Mouse (Mus musculus) left cerebral cortex, adult 2 months (tissue): ENCODE results near the gene Nat8f6. TPM values are rescaled to one million over a fixed set of nuclear protein-coding genes. Genes with fewer than 3 reads are reported as not detected.
"Not testable (repeated sequence)": the region's sequence is repeated elsewhere in the genome, so short reads cannot be mapped to it uniquely, and the experiment has no call there.

ENCODE experiments used
- DNase-seq, 2 experiments: peaks; one replicate each; pipeline ENCODE4 v3.0.0; 2021 to 2022; ENCODE audit warnings: low spot score in 2 of 2, mixed read lengths in 1 of 2; ENCODE audit errors: extremely low spot score in 1 of 2
- H3K27ac ChIP-seq: fragments of 200-600 bp; 2 replicates; pipeline ENCODE4 v1.8.1; 2022
- H3K4me3 ChIP-seq: fragments of 200-600 bp; 2 replicates; pipeline ENCODE4 v1.8.1; 2022
- CTCF ChIP-seq: fragments of 200-600 bp; IDR thresholded peaks from 2 replicates; pipeline ENCODE4 v1.8.1; 2022; ENCODE audit warnings: antibody characterized with exemption, mild to moderate bottlenecking, moderate library complexity
- intact Hi-C: fragments of 180-260 bp; cut with DNase I; formaldehyde crosslinking; loops from one replicate; pipeline ENCODE4 v1.15.1; 2025
- long read RNA-seq, 2 experiments: library from polyadenylated mRNA; stranded (forward); transcript quantifications; one replicate each; pipeline ENCODE4 v2.0.0; 2021; ENCODE audit warnings: borderline mapping rate in 2 of 2
- total RNA-seq, 2 experiments: library from RNA; stranded (reverse); gene quantifications; 2 replicates each; pipeline ENCODE4 v1.2.3; 2021

Nat8f6 gene
- total RNA-seq: 1 to 10 TPM; 2.3 TPM
- long read RNA-seq, experiment 1, partial matches to known transcripts: 0 of 5 reads
- long read RNA-seq, experiment 1, other reads (novel, unspliced or antisense): 5 of 5 reads
- long read RNA-seq, experiment 2: 0 reads

DNA sequence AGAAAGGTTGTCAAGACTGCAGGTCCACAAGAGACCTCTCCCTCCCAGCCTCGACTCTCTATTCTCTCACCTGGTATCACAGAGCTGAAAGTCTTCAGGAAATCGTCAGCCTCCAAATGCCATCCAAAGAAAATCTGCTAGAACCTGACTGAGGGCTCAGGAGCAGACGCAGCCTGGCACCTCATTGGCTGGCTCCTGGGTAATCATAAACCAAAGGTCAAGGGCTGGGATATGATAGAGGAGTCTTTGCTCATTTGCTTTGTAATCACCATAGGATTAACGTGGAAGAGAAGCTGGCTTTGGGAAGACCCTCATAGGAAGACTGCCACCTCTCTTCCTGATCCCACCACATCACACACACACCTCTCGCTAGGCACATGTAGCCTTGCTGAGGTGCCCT, at the start of gene Nat8f6, which contains the start of gene Nat8f5:
TSS of gene Nat8f6 (minus strand) at position 118 of the 400 bp plus-strand sequence.
TSS of gene Nat8f5 (minus strand) at position 136 of the 400 bp plus-strand sequence.
- no peak for TF ChIP-seq CTCF
- Histone ChIP-seq H3K4me3 (no peak within 1 kb of the TSS), H3K27ac (no peak within 1 kb of the TSS)
- no peak for DNase-seq
- intact Hi-C loops: no loop called here

DNA sequence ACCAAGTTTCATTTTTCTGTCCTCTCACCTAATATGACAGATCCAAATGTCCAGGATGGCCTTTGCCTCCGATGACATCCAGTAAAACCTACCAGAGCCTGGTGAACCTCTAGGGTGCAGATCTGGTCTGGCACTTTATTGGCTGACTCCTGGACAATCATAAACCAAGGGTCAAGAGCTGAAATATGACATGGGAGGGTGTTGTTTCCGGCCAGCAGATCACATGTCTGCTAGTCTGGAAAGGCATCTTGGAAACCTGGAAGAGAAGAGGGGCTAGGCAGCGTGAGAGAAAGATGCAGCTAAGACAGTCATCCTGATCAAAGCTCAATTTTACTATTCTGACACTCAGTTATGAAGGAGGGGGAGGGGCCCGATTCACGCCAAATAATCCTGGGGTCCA, 48.3 kb upstream of the Nat8f6 start, which contains the start of gene Nat8f2:
TSS of gene Nat8f2 (minus strand) at position 153 of the 400 bp plus-strand sequence.
- H3K4me3 ChIP-seq, H3K27ac ChIP-seq, DNase-seq, intact Hi-C loops: not testable (repeated sequence)

DNA sequence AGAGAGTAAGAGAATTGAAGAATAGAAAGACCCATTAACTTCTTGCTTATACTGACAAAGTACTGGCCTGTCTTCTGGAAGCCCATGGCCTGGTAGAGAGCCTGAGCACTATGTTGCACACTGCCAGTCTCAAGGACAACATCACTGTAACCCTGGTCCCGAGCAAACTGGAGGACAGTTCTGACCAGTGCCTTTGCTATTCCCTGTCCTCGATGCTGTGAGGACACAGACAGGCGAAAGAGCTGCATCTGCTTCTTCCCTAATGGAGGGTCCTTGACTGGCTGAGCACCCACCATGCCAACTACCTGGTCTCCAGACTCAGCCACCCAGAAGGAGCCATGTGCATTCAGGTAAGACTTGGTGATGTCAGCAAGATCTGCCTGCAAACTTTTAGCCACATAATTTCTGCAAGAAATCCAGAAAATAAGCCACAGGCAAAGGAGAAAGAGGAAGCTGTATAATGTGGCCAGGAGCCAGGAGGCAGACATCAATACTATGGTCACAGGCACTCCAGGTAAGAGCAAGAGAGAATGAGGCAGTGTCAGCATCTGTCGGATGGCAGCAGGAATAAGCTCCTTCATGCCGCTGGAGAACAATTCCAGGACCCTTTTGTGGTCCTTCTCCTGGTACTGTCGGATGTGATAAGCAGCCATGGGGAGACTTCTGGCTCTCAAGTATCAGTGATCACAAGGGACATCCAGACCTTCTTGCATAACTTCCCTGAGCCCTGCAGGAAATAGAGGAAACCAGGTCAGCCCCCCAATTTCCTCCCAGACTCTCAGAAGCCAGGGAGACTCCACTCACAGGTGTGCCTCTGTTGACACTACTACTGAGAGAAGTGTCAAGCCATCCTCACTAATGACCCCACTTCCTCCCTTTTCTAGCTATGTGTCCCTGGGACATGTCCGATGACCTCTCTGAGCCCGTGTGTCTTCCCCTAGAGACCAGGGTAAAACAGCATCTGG, 47.3 kb upstream of the Nat8f6 start:
- intact Hi-C loops: no loop called here
- DNase-seq: peak in 1 of 2 experiments; percentile 4
- no peak for TF ChIP-seq CTCF
- Histone ChIP-seq H3K27ac (no peak overlapping the region), H3K4me3 (no peak overlapping the region)

DNA sequence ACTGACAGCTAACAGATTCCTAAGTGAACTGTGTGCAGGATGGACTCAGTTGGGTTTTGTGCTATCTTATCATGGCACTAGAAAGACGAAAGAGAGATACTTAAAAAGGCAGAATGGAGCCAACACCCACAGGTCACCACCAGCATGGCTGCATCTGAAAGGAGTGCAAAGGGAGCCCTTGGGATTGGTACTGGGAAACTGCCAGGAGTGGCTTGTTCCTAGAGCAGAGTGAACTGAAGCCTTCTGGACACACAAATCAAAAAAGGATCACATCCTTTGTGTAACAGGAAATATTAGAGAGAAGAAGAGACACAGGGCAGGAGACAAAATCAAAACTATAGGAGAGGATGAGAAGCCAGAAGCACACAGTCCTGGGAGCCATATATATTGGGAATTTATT, 46.2 kb upstream of the Nat8f6 start:
- DNase-seq, intact Hi-C loops, H3K27ac ChIP-seq, H3K4me3 ChIP-seq: not testable (repeated sequence)

DNA sequence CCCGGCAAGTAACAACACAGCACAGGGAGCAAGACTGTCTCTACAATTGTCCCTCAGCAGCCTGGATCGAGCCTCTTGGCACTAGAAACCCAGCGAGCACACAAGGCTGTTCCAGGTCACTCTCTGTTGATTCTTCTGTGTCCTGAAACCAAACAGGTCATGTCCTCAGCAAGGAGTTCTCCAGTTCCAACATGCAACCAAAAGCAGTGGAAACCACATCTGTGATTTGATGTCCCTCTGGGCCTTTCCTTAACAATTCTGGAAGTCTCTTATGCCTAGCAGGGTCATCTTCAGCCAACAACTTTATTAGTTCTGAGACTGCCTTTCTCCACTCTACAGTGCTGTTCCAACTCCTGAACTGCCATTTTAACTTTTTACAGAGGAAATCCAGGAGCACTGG, 45.4 kb upstream of the Nat8f6 start:
- intact Hi-C loops, DNase-seq, H3K4me3 ChIP-seq, H3K27ac ChIP-seq: not testable (repeated sequence)

DNA sequence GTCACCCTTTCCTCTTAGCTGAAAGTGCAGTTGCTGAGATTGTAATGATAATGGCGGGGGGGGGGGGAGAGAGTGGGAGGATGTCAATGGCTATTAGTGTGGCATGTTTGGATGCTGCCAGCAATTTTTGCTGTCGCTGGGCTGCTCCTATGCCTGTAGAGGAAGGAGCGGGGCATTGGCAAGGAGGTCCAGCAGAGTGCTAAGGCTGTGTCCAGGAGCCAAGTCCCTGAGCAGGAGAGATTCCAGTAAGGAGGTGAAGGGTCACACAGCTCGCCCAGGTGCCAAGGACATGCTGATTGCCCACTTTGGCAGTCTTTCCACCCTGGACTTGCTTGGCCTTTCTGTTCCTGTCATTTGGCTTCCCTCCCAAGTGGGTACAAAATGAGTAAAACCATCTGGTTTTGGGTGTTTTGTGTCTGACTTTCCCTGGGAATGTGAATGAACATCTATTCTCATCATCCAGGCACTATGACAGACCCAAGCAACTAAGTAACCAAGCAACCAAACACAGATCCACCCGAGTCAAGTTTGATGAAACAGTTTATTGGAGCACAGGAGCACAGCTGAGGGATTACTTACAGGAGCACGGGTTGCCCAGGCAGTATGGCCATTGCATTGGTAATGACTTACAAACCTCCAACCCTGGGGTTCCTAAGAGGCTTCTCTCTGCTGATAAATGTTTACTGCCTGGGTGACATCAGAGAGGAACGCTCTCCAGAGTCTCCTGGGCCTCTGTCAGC, 44.3 kb upstream of the Nat8f6 start:
- H3K4me3 ChIP-seq, H3K27ac ChIP-seq, DNase-seq, intact Hi-C loops: not testable (repeated sequence)

DNA sequence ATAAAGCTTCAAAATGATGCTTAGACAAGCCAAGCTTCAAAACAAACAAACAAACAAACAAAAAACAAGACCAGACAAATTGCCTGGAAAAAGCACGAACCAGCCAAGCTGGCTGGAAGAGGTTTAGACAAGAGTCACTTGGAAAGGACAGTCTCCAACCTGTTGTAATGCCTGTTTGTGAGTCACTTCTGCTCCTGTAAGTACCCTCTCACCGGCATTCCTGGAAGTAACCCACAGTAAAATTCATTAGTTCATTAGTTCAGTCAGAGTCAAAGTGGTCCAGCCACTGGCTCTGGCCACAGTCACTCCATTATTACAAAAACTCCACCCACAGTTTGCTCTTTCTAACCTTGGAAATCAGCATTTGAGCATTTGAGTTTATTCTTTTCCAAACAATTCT, 43.1 kb upstream of the Nat8f6 start:
- intact Hi-C loops: no loop called here
- H3K27ac ChIP-seq: no peak overlapping the region
- TF ChIP-seq CTCF: no peak
- H3K4me3 ChIP-seq: no peak overlapping the region
- no peak for DNase-seq

DNA sequence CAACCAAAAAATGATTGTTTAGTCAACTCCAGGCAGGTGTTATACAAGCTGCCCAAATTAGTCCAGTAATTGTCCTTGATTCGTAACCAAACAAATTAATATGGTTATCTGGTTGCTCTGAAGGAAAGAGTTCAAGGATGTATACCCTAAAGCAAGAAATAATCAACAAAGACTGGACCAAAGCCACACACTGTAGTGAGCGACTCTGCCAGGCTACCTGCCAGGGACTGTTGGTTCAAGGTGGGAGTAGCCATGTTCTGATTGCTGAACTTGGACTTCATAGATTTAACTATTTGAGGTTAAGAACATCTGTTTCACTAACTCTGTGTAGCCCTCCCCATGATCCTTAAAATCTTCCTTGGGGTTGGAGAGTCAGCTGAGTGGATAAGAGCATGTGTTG, 42.4 kb upstream of the Nat8f6 start:
- intact Hi-C loops: no loop called here
- TF ChIP-seq CTCF: no peak
- no peak overlapping the region for H3K27ac ChIP-seq
- no peak overlapping the region for H3K4me3 ChIP-seq
- DNase-seq: no peak

DNA sequence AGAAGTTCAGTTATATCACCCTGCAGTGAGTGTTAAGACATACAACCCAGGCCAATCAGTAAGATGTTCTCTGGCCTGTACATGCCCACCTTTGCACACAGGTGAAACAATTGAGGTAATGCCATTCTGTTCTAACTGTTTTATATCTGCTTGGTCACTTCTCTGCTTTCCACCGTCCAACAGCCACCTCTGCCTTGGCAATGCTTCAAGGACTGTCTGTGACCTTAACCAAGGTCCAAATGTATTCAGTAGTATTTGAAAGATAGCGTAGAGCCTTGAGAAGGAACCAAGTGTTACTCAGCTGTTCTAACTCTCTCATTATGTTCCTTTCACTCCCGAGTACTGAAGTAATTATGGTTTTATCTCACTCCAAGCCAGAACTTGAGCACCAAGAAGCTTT, 41.8 kb upstream of the Nat8f6 start:
- DNase-seq: no peak
- Histone ChIP-seq H3K4me3 (no peak overlapping the region), H3K27ac (no peak overlapping the region)
- intact Hi-C loops: no loop called here
- no peak for TF ChIP-seq CTCF

DNA sequence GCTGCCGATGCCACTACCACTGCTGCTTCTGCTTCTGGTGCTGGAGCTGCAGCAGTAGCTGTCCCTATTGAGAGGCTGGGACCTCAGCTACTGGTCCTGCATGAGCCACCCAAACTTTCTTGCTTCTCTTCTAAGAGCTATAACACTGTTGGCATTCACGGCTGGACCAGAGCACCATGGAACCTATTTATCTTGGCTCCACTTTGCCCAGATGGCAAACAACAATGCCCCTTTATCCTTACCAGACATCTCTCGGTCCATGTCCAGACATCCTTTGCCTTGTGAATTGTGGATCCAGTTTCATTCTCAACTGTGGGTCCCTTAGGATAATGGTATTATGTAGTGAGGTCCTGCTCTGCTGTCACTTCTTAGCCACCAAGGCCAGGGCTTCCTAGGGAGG, 40.5 kb upstream of the Nat8f6 start:
- Histone ChIP-seq H3K4me3 (no peak overlapping the region), H3K27ac (no peak overlapping the region)
- no peak for TF ChIP-seq CTCF
- DNase-seq: no peak
- intact Hi-C loops: no loop called here

DNA sequence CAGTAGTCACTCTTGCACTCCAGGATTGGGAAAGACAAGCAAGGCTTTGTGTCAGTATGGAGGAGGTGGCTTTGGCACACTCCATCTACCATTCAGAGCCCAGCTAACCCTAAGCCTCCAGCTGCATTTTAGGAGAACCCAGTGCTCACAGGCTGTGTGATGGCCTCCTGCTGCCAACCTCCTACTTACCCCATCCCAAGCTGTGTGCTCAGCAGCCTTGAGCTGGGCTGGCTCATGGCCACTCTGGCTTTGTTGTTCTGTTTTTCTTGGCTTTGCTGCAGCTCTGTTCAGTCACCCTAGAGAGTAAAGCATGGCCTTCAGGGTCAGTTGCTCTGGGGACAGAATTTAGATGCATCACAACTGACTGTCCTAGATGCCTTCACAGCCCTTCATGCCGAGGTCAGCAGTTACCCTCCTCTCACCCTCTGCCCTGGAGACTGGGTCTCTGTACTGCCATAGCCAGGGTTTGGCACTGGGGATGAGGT, 35.5 kb upstream of the Nat8f6 start:
- TF ChIP-seq CTCF: no peak
- peak; percentile 28 to 70 for DNase-seq
- intact Hi-C loops: loop anchor here (2.0 kb wide), 1 partner anchor 15 kb away; no protein-coding TSS in a partner anchor
- no peak overlapping the region for H3K4me3 ChIP-seq
- H3K27ac ChIP-seq: peak overlapping the region; percentile 44; the same call in 1 of the 2 replicates

DNA sequence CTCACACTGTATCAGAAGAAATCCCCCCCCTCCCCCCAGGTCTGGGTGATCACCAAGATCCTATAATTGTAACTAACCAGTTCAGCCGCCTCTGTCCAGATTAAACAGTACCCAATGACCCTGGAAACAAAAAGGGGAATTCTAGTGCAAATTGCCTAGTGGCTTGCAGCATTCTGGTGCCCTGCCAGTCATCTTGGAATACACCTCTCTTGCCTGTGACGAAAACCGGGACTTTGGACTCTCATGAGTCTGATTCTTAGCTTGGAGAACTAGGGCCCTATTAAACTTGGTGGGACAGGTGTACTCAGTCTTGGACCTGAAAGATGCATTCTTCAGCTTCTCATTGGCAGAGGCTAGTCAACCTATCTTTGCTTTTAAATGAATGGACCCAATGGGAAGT, 32.7 kb upstream of the Nat8f6 start:
- no peak overlapping the region for H3K4me3 ChIP-seq
- DNase-seq: no peak
- TF ChIP-seq CTCF: no peak
- intact Hi-C loops: no loop called here
- no peak overlapping the region for H3K27ac ChIP-seq
